Mouse (Mus musculus) megakaryocyte, embryonic 14.5 days (primary cell): ENCODE results near the gene Stxbp3.

Experiments used
- FLI1 ChIP-seq: IDR thresholded peaks from 2 replicates; pipeline ENCODE4 v1.6.1; 2012; ENCODE audit warnings: low read length, inconsistent platforms, mixed read lengths
- GATA1 ChIP-seq: IDR thresholded peaks from 3 replicates; pipeline ENCODE4 v1.6.1; 2012; ENCODE audit warnings: mixed read lengths, low read length, inconsistent platforms, borderline replicate concordance

- TF ChIP-seq FLI1 (no peak), GATA1 (no peak)
Measured at GRCm38 (mm10) chr3:108844026-108844425, 3.7 kb upstream of the Stxbp3 start.
